Mouse (Mus musculus) adipocyte (in vitro differentiated cells): Measurements from ENCODE around the gene RPS10-NUDT3.
"Not testable (repeated sequence)": the region's sequence is repeated elsewhere in the genome, so short reads cannot be mapped to it uniquely, and the experiment has no call there.

Experiments
- DNase-seq: peaks from one replicate; pipeline ENCODE4 v3.0.0-alpha.2; 2016; ENCODE audit warnings: low spot score

Gene RPS10-NUDT3

DNA sequence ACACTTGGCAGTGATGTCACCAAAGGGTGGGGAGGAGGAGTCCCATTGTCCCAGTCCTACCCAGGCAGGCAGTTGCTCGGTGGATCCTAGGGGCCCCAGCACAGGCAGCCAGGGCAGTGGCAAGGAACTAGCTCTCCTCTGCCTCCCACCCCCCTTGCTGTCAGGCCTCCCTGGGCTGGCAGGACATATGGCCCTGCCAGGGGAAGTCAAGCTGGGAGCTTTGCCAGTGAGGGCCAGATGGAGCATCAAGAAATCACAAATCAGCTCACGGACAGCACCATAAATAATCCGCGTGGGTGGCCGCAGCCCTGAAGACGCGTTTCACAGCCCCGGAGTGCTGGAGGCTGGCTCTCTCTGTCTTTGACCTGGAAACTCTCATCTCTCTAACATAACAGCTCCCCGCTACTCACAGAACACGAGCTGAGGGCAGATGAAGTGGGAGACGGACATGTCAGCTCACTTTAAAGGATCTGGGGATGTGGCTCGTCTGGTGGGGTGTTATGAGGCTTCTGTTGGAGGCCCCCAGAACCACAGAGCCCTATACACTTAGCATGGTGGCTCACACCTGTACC lies 7.6 kb upstream of the RPS10-NUDT3 start:
- peak; percentile 79 for DNase-seq

DNA sequence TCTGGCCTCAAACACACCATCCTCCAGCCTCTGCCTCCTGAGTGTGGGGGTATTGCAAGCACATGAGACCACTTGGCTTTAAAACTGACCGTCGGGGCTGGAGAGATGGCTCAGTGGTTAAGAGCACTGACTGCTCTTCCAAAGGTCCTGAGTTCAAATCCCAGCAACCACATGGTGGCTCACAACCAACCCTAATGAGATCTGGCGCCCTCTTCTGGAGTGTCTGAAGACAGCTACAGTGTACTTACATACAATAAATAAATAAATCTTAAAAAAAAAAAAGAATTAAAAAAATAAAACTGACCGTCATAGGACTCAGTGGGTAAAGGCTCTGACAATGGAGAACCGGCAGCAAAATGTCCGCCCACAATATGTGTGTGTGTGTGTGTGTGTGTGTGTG lies 4.8 kb upstream of the RPS10-NUDT3 start:
- DNase-seq, result not testable (repeated sequence)

DNA sequence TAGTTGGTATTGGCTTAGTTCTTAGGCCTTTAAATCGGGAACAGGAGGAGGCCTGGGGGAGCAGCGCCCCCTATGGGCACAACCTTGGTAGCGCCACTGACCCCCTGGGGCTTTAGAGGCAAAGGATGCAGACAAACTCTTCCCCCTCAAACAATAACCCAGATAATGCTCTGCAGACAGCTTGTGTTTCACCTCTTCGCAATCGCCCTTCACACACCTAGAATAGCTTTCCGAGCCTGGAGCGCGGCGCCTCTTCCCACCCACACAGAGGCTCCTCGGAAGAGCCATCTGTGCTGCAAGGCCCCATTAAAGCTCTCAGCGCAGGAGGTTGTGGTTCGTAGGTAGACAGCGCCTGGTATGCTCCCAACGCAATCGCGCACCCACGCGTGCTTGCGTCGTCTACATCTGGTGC lies 3.9 kb upstream of the RPS10-NUDT3 start:
- DNase-seq, result no peak

DNA sequence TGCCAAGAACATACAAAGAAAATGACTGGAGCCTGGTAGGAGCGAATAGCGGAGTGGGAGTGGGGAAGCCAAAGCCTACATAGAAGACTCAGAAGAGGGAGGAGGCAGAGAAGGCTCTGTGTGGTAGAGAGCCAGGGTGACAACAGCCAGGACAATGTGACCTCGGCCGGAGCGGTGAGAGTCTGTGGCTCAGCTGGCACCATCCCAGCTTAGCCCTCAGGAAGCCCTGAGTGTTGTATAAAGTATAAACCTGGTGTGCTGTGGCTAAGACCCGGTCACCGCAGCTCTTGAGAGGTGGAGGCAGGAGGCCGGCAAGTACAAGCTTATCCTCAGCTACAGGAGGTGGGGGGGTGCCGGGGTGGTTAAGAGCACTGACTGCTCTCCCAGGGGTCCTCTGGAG lies 2.3 kb upstream of the RPS10-NUDT3 start:
- DNase-seq, result no peak

DNA sequence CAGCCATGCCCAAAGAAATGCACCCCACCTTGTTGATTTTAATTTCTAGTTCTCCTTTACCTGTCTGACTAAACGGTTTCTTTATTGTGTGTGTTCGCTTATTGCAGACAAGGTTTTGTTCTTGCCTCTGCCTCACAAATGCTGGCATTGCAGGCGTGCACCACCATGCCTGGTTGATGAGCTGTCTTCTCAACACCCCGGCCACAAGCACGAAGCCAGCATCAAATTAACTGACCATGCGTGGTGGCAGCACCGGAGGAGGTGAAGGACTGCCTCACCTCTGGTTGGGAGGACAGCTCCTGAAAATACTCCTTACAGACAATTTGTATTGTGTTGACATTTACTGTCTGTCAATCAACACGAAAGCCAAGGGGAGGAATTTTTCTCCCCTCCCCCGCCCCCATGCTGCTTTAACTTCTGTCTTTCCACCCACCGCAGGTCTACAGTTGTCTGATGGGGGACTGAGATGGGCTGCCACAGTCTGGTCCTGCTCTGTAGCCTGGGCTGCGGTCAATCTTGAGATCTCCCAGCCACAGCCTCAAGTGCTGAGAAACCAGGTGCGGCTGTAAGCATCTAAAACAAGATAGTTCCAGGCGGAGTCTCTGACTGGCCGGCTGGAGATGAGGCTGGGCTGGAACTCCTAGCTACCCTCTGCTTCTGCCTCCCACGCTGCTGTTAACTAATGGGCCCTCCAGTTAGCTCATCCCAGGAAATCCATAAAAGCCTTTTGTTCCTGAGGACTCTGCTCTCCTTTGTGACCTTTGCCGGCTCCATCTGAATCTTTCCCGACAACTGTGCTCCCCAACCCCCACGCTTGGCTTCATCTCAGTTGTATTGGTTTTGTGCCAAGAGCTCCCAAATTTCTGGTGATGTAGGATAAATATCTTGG lies 1.4 kb upstream of the RPS10-NUDT3 start, which contains the start of gene Rps10:
TSS of gene Rps10 (minus strand) at position 538 of the 889 bp plus-strand sequence.
- DNase-seq, result no peak

DNA sequence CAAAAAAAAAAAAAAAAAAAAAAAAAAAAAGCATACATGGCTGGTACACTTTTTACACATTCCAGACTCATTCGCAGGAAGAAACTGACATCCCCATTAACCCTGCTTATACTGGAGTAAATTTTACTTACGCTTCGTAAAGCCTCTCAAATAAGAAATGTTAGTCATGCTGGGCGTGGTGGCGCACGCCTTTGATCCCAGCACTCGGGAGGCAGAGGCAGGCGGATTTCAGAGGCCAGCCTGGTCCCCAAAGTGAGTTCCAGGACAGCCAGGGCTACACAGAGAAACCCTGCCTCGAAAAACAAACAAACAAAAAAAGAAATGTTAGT lies 517 bp upstream of the RPS10-NUDT3 start:
- DNase-seq, result not testable (repeated sequence)

DNA sequence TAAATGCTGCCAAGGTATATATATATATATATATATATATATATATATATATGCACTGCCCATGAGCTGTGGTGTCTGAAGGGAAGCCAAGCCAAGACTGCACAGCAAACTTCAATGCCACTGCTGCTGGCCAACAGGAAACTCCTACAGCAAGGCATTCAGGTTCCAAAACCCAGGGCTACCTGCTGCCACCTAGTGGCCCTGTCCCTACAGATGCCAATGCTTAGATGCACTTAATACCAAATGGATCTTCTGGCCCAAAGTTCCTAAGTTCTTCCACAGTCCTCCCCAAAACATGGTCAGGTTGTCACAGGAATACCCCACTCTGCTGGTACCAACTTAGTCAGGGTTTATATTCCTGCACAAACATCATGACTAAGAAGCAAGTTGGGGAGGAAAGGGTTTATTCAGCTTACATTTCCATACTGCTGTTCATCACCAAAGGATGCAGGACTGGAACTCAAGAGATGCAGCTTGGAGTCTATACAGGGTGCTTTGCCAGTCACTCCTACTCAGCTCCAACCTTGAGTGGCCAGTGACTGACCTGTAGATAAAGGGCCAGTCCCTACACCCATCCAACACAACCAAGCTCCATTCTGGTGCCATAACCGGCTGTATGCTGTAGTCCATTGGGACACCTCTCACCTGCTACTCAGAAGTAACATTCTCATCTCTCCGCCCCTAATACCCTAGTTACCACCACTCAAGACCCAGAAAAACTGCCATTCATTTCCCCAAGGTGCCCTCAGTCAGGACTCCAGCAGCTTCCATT lies 5.6 kb downstream of the RPS10-NUDT3 start:
- peak; percentile 89 for DNase-seq

DNA sequence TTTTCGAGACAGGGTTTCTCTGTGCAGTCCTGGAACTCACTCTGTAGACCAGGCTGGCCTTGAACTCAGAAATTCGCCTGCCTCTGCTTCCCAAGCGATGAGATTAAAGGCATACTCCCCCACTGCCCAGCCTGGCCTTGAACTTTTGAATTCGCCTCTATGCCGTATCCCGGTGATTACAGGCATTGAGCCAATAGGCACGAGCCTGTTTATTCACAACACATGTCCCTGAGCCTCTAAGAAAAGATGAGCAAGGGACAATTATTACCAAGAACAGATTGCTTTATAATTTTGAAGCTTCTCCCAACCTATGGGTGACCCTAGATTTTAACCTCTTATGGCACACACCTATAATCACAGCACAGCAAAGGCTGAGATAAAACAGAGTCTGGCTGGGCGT lies 6.6 kb downstream of the RPS10-NUDT3 start:
- no peak for DNase-seq

DNA sequence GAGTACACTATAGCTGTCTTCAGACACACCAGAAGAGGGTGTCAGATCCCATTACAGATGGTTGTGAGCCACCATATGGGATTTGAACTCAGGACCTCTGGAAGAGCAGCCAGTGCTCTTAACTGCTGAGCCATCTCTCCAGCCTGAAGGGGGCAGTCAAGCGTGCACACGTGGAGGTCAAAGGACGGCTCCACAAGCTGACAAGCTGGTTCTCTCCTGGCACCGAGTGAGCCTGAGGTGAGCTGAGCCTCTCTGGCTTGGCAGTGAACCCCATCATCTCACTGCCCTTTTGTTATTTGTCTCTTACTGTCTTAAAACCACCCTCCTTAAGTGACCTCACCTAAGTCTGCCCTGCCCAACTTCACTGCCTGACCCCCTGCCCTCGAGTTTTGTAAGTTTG lies 7.6 kb downstream of the RPS10-NUDT3 start:
- no peak for DNase-seq

DNA sequence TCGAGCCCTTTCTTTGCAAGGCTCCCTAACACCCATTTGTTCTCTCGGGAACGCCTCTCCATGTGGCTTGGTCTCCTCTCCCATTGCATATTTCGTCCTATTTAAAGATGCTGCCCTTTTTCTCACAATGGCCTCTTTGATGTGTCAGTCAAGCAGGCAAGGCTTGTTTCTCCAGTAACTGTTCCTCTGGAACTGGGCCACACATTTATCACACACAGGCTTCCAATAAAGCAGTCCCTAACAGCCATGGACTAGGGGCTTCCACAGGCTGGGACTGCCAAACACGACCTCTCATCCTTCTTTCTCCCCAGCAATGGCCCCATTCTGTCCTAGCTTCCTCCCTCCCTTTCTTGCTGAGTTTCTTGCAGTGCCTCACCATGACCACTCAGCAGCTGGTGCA lies 8.3 kb downstream of the RPS10-NUDT3 start:
- DNase-seq, result no peak

DNA sequence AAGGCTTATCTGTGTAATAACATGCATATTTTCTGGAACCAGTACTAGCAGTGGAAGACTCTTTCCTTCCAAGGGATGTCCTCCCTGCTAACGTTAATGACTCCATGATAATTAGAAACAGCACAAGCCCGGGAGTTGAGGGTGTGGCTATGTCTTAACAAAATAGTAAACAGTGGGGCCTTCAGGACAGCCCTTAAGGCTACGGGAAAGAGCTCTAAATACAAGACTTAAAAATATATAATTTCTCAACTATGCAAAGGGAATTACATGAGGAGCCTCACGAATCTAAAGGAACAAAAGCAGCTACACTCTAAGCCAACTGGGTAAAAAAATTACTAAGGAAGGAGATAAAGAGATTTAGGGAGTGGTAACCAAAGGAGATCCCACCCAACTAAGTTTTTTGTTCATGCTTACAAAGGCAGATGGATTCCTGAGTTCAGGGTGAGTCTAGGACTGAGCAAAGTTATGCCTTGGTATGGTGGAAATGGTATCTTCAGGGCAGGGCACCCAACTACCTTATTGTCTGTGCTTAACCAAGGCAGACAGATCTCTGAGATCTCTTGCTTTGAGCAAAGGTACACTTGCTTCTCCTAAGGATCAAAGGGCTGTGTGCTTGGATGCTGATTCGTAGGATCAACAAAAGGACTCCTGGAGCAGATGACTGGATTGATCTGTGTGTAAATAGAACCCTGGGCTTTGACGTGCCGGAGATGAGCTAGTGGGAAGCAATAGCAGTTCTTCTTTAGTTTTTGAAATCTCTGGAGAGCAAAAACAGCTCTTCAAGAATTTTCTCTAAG lies 9.4 kb downstream of the RPS10-NUDT3 start:
- no peak for DNase-seq

DNA sequence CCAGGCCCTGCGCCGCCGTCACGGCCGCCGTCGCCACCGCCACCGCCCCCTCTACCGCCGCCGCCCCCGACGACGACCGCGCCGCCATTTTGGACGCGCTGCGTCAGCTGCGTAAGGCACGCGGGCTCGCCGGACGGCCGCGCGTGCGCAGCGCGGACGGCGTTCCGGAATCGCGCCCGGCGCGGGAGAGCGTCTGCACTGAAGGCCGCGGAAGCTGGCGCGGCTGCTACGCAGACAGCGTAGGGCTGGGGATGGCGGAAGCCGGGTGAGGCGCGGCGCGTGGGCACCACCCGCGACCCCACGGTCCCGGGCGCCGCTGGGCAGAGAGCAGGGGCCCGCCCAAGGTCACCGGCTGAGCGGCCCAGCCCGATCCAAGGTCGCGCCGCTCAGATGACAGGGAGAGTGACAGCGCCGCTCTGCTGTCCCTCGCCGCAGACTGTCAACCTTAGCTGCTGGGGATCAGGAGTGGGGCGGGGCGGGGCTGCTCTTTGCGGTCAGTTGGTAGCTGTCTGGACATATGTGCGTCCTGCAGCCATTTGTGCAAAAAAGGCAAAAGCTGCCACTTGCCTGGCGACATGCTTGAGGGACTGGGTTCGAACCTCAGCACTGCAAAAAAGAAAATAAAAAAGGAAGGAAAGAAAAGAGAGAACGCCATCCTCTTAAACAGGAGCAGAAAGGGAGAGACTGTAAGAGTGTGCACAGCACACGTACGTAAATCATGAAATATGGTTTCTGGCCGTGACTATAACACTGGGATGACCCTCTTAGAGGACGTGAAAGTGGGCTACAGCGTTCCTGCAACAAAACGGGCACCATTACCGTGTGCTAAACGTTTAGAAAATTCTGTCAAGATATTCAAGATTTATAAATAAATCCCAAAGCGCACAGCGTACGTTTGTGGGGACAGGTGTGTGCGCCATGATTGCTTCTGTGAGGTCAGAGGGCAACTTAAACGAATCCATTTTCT lies 11.4 kb downstream of the RPS10-NUDT3 start, which contains the start of gene Nudt3:
TSS of gene Nudt3 (minus strand) at position 136 of the 967 bp plus-strand sequence.
- DNase-seq, result peak; percentile 88

DNA sequence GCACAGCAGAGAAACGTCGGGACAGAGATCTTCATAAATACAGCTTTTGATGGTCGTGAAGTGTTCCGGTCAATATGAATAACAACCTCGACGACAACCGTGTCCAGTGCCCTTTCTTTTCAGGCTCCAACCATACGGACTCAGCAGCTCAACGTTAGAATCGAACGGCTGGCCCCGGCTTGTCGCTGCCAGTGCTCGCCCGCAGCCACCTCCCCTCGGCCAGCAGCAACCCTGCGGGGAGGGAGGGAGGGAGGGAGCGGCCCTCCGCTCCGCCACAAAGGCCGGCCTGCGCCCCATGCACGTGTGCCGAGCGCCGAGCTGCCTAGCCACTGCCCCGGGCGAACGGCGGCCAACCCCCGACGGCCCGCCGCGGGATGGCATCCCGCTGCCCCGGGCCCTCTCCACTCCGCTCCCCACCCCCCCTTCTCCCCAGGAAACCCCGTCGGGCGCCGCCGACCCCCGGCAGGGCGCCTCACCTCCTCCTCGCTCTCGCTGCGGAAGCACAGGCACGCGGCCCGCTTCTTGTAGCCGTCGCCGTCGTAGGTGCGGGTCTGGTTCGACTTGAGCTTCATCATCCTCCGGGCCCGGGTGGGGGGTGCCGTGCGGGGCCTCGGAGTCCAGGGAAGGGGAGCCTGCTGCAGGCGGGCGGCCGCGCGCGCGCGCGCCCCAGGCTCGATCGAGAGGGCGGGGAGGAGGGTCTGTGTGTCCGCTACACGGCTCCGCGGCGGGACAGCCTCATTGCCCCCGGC lies 12.2 kb downstream of the RPS10-NUDT3 start:
- DNase-seq, result peak; percentile 53

DNA sequence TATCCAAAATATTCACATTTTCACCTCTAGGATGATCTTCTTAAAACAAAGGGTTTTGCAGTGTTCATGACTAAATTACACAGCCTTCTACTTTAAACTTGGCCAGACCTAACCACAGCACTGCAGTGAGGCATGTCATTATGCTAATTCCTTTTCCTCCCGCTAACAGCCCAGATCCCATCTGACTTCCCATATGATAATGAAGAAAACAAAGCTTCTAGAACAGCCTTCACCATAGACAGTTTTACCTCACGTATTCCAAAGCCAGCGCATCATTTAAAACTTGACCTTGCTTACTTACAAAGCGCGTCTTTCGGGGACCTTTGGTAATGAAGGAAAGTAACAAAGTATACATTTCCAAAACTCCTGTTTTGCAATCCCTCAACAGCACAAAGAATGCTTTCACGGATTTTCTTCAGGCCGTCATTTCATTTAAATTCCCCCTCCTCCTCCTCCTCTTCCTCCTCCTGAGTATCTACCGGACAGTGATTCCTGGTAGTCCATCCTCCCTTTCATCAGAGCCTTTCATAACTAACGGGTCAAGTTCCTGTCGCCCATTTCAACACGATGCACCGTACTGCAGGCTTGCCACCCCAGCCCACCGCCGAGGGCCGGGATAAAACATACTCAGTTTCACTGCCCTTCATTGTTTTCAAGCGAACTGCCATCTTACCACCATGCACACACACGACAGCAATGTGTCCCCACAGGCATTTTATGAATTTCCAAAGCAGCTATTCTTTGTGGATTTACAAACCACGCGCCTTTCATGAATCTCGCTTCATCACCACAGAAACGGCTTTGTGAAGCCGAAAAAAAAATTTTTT lies 13.1 kb downstream of the RPS10-NUDT3 start:
- DNase-seq, result no peak

DNA sequence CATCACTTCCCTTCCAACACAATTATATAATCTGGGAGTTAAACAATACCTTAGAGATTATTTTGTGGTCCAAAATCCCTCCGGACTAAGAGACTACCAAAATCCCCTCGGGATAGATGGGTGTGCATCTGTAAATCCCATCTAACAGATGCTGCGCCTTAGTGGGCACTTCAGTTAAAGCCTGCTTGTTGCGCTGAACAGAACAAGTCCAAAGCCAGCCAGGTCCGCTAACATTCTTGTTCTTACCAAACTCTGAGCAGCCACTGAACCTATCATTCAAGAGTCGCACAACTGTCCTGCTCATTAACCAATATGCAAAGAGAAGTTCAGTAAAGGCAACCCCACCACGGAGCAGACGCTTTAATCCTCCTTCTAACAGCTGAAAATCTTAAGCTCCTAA lies 13.9 kb downstream of the RPS10-NUDT3 start:
- no peak for DNase-seq

DNA sequence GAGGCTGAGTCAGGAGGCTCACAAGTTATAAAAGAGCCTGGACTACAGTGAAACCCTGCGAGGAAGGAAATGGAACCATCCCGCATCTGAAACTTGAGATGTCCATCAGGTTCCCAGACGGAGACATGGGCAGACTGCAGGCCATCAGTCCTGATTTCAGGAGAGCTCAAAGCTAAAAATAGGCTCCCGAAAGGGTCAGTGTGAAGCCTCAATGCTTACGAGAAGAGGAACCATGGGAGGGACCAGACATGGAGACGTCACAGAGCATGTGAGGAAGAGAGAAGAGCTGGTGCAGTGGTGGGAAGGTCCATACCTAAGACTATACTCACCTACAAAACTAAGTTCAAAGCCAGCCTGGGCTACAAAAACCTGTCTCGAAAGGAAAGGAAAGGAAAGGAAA lies 19.6 kb downstream of the RPS10-NUDT3 start:
- no peak for DNase-seq

DNA sequence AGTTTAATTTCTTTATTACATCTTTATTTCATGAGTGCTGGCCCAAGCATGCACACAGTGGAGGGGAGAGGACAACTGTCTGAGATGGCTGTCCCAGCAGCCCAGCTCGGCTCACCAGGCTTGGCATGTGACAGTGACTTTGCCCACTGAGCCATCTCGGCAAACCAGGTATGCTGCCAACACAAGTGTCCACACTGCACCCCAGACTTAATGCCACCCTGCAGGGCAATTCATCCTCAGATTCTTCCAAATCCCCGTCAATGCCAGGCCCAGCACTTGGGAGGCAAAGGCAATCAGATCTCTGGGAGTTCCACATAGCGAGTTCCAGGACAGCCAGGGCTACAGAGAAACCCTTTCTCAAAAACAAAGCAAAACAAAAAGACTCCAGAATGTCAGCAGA lies 22.0 kb downstream of the RPS10-NUDT3 start:
- no peak for DNase-seq

DNA sequence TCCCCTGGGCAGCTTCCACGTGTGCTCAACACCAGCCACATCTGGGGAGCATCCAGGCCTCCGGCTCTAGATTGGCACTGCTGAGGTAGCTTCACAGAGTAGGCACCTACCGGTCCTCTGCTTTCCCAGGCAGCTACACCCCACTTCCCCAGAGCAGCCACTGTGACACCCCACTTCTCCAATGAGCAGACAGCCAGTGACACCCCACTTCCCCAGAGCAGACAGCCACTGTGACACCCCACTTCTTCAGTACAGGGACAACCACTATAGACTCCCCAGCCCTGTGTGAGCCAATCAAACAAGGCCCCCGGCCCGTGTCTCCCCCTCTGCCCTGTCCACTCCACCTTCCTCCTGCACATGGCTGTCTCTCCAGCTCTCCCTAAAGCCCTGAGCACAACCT lies 23.0 kb downstream of the RPS10-NUDT3 start:
- no peak for DNase-seq

DNA sequence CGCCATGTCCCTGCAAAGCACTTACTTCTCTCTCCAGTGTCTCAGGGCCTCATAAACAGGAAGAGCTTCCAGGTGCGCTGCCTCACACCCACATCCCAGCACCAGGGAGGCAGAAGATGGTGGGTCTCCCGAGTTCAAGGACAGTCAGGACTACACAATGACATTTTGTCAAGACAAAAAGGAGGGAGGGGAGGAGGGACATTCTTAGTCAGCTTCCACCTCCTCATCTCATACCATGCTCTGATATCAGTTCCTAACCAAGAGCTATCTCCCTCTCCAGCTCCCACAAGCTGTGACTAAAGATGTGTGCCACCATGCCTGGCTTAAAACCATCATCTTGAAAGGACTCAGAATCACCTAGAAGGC lies 23.5 kb downstream of the RPS10-NUDT3 start:
- DNase-seq, result no peak
